In genomic region chr3:72504281-72504680, GRCm38 (mm10) we compare ENCODE assay signal across 16 mouse cellular contexts.
A peak's percentile ranks its signal among the peaks of the same experiment; 100 is the strongest.
DNase-seq lines count a peak whose midpoint lies in the region; ATAC-seq and TF ChIP-seq lines count a peak whose summit lies in the region.
"Had no signal": no experiment of that assay in that cellular context is flagged by ENCODE, and none has a peak within 500 bp of the region (broad histone marks: within the 10 kb centered on the region; RNA-seq: fewer than 3 reads in every experiment).

No protein-coding gene starts in this region.

- H3K4me3 ChIP-seq in embryonic facial prominence, embryonic 14.5 days (ENCODE audit: low read depth, low read length): no peak overlapping the region
- H3K4me3 ChIP-seq in embryonic facial prominence, embryonic 10.5 days: no peak overlapping the region
- H3K4me3 ChIP-seq in forebrain, postnatal 0 days (ENCODE audit: low read depth, low read length): no peak overlapping the region
- H3K4me3 ChIP-seq in midbrain, postnatal 0 days (ENCODE audit: low read depth, low read length): no peak overlapping the region
- H3K4me3 ChIP-seq: embryonic facial prominence, embryonic 15.5 days; limb, embryonic 15.5 days had no signal

- H3K27me3 ChIP-seq in embryonic facial prominence, embryonic 14.5 days (replicated peaks; ENCODE audit: control insufficient read depth, insufficient read depth, low read length): no peaks in the 10 kb centered on the region
- no peaks in the 10 kb centered on the region for H3K27me3 ChIP-seq in embryonic facial prominence, embryonic 10.5 days (replicated peaks; ENCODE audit: low read depth, poor library complexity, severe bottlenecking)
- no peaks in the 10 kb centered on the region for H3K27me3 ChIP-seq in forebrain, postnatal 0 days (ENCODE audit: insufficient read depth, low read length)
- H3K27me3 ChIP-seq in midbrain, postnatal 0 days (ENCODE audit: insufficient read depth, low read length): no peaks in the 10 kb centered on the region
- H3K27me3 ChIP-seq: embryonic facial prominence, embryonic 15.5 days; limb, embryonic 15.5 days had no signal

- ATAC-seq in embryonic facial prominence, embryonic 14.5 days (ENCODE audit: low read depth): no peak
- no peak for ATAC-seq in forebrain, postnatal 0 days
- no peak for ATAC-seq in midbrain, postnatal 0 days (ENCODE audit: low FRiP score)
- no peak for ATAC-seq in megakaryocyte progenitor cell, adult 5-6 weeks (replicated peaks; ENCODE audit: poor library complexity)
- ATAC-seq: activated CD4-positive, CD25-positive, alpha-beta regulatory T cell, adult 4 months; liver, postnatal 0 days had no signal

- H3K4me1 ChIP-seq in embryonic facial prominence, embryonic 14.5 days (ENCODE audit: control insufficient read depth, insufficient read depth, low read length): no peaks in the 10 kb centered on the region
- H3K4me1 ChIP-seq in embryonic facial prominence, embryonic 10.5 days: no peaks in the 10 kb centered on the region
- no peaks in the 10 kb centered on the region for H3K4me1 ChIP-seq in forebrain, postnatal 0 days (ENCODE audit: insufficient read depth)
- H3K4me1 ChIP-seq in midbrain, postnatal 0 days (ENCODE audit: insufficient read depth, low read length): no peaks in the 10 kb centered on the region
- H3K4me1 ChIP-seq: embryonic facial prominence, embryonic 15.5 days had no signal

- H3K9ac ChIP-seq in embryonic facial prominence, embryonic 14.5 days (ENCODE audit: low read depth, low read length): no peak overlapping the region
- H3K9ac ChIP-seq in forebrain, postnatal 0 days: no peak overlapping the region
- H3K9ac ChIP-seq in midbrain, postnatal 0 days (replicated peaks; ENCODE audit: low read length, poor library complexity, severe bottlenecking): no peak overlapping the region
- H3K9ac ChIP-seq: embryonic facial prominence, embryonic 15.5 days; limb, embryonic 15.5 days; liver, postnatal 0 days had no signal

- no peak overlapping the region for H3K27ac ChIP-seq in embryonic facial prominence, embryonic 14.5 days (replicated peaks; ENCODE audit: low read depth, low read length)
- no peak overlapping the region for H3K27ac ChIP-seq in embryonic facial prominence, embryonic 10.5 days (replicated peaks)
- no peak overlapping the region for H3K27ac ChIP-seq in forebrain, postnatal 0 days (ENCODE audit: low read depth, low read length)
- H3K27ac ChIP-seq in midbrain, postnatal 0 days (ENCODE audit: low read depth, low read length): no peak overlapping the region
- H3K27ac ChIP-seq: embryonic facial prominence, embryonic 15.5 days; limb, embryonic 15.5 days had no signal

- H3K9me3 ChIP-seq in embryonic facial prominence, embryonic 14.5 days (ENCODE audit: control insufficient read depth, low read length): no peaks in the 10 kb centered on the region
- H3K9me3 ChIP-seq in embryonic facial prominence, embryonic 10.5 days: no peaks in the 10 kb centered on the region
- H3K9me3 ChIP-seq in forebrain, postnatal 0 days (ENCODE audit: low read length): no peaks in the 10 kb centered on the region
- H3K9me3 ChIP-seq in midbrain, postnatal 0 days (ENCODE audit: low read length): no peaks in the 10 kb centered on the region
- H3K9me3 ChIP-seq: embryonic facial prominence, embryonic 15.5 days; limb, embryonic 15.5 days had no signal

- DNase-seq in embryonic facial prominence, embryonic 14.5 days (ENCODE audit: low spot score): peak; percentile 1
- DNase-seq in embryonic facial prominence, embryonic 10.5 days (ENCODE audit: low spot score): no peak
- peak; percentile 1 for DNase-seq in layer of hippocampus, adult 9-11 months
- DNase-seq in layer of hippocampus, adult 8-10 months (ENCODE audit: low spot score in 2 of 2): no peak
- peak; percentile 4 for DNase-seq in forebrain, postnatal 0 days
- peak; percentile 2 for DNase-seq in midbrain, postnatal 0 days (ENCODE audit: low spot score)
- no peak for DNase-seq in ovary, postnatal 10 days (ENCODE audit: low spot score)
- DNase-seq: adrenal gland, postnatal 25 days; cerebellum, postnatal 10 days; kidney, adult 2 months; liver, postnatal 0 days; right cerebral cortex, postnatal 14 days had no signal

- 60% methylated on average over 4 of the region's 4 CpGs for WGBS in embryonic facial prominence, embryonic 14.5 days
- 54% methylated on average over 4 of the region's 4 CpGs for WGBS in embryonic facial prominence, embryonic 10.5 days
- 46% methylated on average over 4 of the region's 4 CpGs for WGBS in forebrain, postnatal 0 days
- 59% methylated on average over 4 of the region's 4 CpGs for WGBS in midbrain, postnatal 0 days

- no peak overlapping the region for H3K4me2 ChIP-seq in embryonic facial prominence, embryonic 14.5 days (ENCODE audit: low read depth, low read length)
- H3K4me2 ChIP-seq in forebrain, postnatal 0 days (ENCODE audit: low read depth): no peak overlapping the region
- H3K4me2 ChIP-seq in midbrain, postnatal 0 days (ENCODE audit: low read depth, low read length, poor library complexity, severe bottlenecking): no peak overlapping the region
- H3K4me2 ChIP-seq: embryonic facial prominence, embryonic 15.5 days; limb, embryonic 15.5 days had no signal

- H3K36me3 ChIP-seq in embryonic facial prominence, embryonic 14.5 days (ENCODE audit: control insufficient read depth, insufficient read depth, low read length): no peaks in the 10 kb centered on the region
- H3K36me3 ChIP-seq in embryonic facial prominence, embryonic 10.5 days (replicated peaks): no peaks in the 10 kb centered on the region
- H3K36me3 ChIP-seq in forebrain, postnatal 0 days (ENCODE audit: insufficient read depth): no peaks in the 10 kb centered on the region
- H3K36me3 ChIP-seq in midbrain, postnatal 0 days (ENCODE audit: insufficient read depth, low read length): no peaks in the 10 kb centered on the region
- H3K36me3 ChIP-seq: embryonic facial prominence, embryonic 15.5 days; limb, embryonic 15.5 days had no signal

- no peak for TF ChIP-seq CTCF in forebrain, postnatal 0 days (IDR thresholded peaks at IDR 0.05; ENCODE audit: low read depth)
- TF ChIP-seq CTCF in midbrain, postnatal 0 days (IDR thresholded peaks at IDR 0.05): no peak

Comparison
In these comparisons a context has a peak if more than half of its experiments do, and no peak if none do; other contexts are left out.
1. DNase-seq: peak in embryonic facial prominence, embryonic 14.5 days (single experiment), layer of hippocampus, adult 9-11 months (single experiment), forebrain, postnatal 0 days (single experiment) and midbrain, postnatal 0 days (single experiment); none in embryonic facial prominence, embryonic 10.5 days (single experiment), layer of hippocampus, adult 8-10 months (0 of 2) and ovary, postnatal 10 days (single experiment).